Mouse (Mus musculus) small intestine, adult 2 months (tissue): ENCODE measurements at regions not wholly inside any gene's neighbourhood (a gene's known extent, or its start where the extent isn't known, plus 50 kb on each side); places are given as distances from the start of the nearest gene placed in this dataset.

Experiments used
- CTCF ChIP-seq: fragments of 200-500 bp; IDR thresholded peaks from 2 replicates; pipeline ENCODE4 v1.5.1; 2012; ENCODE audit warnings: low read depth, mild to moderate bottlenecking, control low read depth, inconsistent platforms, low read length, moderate library complexity, mixed read lengths; ENCODE audit not compliant: insufficient replicate concordance, insufficient read length; ENCODE audit errors: extremely low read depth
- POLR2A ChIP-seq: fragments of 200-500 bp; IDR thresholded peaks from 2 replicates; pipeline ENCODE4 v1.6.1; 2012; ENCODE audit warnings: low read depth, mild to moderate bottlenecking, control low read depth, inconsistent platforms, low read length, moderate library complexity

DNA sequence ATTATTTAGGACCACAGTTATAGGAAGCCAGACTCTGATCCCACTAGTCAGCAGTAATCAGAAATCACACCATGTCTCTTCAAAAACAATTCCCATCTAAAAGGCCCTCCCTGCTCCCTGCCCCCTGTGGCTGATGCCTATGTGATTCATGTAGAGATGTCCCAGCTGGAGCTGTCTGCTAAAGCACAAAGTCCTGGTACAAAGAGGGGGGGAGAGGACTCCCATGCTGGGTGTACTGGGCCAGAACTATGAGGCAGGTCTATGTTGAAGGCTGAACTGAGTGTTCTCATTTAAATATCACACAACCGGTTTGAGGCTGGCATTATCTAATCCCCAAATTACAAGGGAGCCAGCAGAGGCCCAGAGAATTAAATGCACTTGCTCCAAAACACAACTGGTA lies 88.2 kb downstream of the Chst1 start:
- no peak for TF ChIP-seq CTCF
- TF ChIP-seq POLR2A, result no peak
